Mouse (Mus musculus): Measurements from ENCODE around the gene Arpp19. TPM values are rescaled to one million over a fixed set of nuclear protein-coding genes. Genes with fewer than 3 reads are reported as not detected.

Gene Arpp19
- total RNA-seq (2014; rRNA removed) (109 and 111 TPM in 2 replicates), polyA plus RNA-seq (2015; fragmentation: Nextera tagmentation; extraction: Ambion mirVana) (213 and 233 TPM in 2 replicates)

DNA sequence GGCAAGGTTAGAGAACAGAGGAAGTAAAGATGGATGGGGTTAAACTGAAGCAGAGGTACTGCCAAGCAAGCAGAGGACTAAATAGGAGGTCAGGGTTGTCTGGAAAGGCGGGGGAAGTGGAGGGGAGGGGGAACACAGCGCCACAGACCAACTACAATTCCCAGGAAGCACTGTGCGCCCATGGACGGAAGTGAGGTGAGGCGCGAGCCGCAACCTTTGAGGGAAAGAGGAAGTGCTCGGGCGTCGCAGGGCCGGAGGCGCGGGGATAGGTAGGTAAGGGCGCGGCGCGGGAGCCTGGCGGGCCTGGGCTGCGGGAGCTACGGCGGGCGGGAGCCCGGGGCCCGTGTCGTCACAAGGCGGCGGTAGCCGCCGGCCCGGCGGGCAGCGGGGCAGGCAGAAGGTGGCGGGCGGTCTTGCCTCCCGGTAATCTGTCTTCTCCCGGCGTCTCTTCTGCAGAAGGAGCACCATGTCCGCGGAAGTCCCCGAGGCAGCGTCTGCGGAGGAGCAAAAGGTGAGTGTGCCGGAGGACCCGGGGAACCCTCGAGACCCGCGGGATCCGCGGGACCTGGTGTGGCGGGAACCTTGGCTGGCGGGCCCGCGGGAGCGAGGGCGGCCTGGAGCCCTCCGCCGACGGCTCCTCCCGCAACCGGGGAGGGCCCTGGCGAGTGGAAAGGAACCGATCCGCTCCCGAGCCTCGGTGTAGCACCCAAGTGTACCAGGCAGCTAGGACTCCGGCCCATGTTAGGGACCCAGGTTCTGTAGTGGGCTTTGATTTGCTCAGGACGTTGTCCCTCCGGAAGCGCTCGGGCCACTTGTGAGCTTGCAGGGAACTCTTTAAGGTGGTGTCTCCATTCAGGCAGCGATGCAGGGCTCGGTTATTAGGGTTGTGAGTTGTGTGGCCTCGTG, at the start of gene Arpp19:
Gene Arpp19, plus strand, starts transcription at position 164 of the 906 bp plus-strand sequence.
- ATAC-seq (peak; percentile 99), DNase-seq (peak; percentile 86)
- peak; percentile 27; the same call in 1 of the 2 replicates for TF ChIP-seq CTCF (IDR thresholded peaks at IDR 0.05; ENCODE audit: low read depth)
- Histone ChIP-seq H3K4me3 (ENCODE audit: low read depth, low read length) (peak within 1 kb of the TSS; percentile 85), H3K27ac (ENCODE audit: low read depth, low read length) (peak within 1 kb of the TSS; percentile 80), H3K4me1 (ENCODE audit: insufficient read depth) (peaks cover 7% of the 10 kb centered on the region), H3K27me3 (ENCODE audit: insufficient read depth, low read length) (no peaks in the 10 kb centered on the region), H3K36me3 (ENCODE audit: insufficient read depth) (no peaks in the 10 kb centered on the region), H3K9ac (peak within 1 kb of the TSS; percentile 90), H3K4me2 (ENCODE audit: low read depth) (peak within 1 kb of the TSS; percentile 65), H3K9me3 (ENCODE audit: low read length) (no peaks in the 10 kb centered on the region)
- 2% methylated on average over 71 of the region's 73 CpGs for WGBS

DNA sequence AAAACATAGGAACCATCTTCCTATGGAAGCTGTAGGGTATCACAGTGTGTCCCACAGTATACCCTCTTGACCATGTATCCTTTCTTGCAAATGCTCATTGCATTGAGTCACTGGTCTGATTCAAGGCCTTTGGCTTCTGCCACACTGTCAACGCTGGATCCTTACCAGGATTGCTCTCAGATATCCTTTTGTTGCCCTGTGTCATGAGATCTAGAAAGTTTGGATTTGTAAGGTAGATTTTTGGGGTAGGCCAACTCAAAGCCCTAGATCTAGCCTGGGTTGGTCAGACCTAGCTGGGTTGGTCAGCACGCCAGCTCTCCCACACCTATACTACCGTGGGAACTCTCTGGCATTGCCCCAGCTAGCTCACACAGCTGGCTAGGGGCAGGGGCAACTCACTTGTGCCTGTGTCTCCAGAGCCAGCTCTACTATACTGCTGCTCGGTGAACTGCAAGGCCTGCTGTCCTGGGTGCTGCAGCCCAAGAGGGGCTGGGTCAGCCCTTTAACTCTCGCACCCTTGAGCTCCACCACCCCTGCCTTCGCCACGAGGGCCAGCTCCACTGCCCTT, 48.4 kb upstream of the Arpp19 start:
- ATAC-seq = no peak

DNA sequence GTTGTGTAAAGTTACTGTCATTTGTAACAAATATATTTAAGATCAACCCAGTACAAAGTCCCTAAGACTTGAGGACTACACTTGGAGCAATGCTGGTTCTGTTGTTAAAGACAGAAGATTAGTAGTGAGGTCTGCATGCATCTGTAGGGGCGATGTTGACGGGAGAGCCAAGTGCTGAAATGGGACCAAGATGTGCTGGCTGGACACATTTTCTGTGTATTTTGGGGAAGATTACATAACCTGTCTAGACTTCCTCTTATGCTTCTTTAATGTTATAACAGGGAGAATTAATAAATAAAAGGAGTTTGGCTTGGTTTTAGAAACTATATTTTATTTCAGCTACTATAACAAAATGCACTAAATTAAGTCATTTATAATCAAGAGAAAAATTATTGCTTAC, 47.4 kb upstream of the Arpp19 start:
- WGBS = 85% methylated on average over 2 of the region's 2 CpGs
- ATAC-seq (no peak), DNase-seq (no peak)
- H3K27ac ChIP-seq (ENCODE audit: low read depth, low read length) = no peak overlapping the region
- no peak overlapping the region for H3K9ac ChIP-seq
- no peak overlapping the region for H3K4me2 ChIP-seq (ENCODE audit: low read depth)
- no peak overlapping the region for H3K4me3 ChIP-seq (ENCODE audit: low read depth, low read length)
- no peaks in the 10 kb centered on the region for H3K4me1 ChIP-seq (ENCODE audit: insufficient read depth)
- TF ChIP-seq CTCF (IDR thresholded peaks at IDR 0.05; ENCODE audit: low read depth) = no peak
- H3K27me3 ChIP-seq (ENCODE audit: insufficient read depth, low read length) = no peaks in the 10 kb centered on the region
- H3K9me3 ChIP-seq (ENCODE audit: low read length) = no peaks in the 10 kb centered on the region
- H3K36me3 ChIP-seq (ENCODE audit: insufficient read depth) = no peaks in the 10 kb centered on the region

More for the DNA sequence above, 48.4 kb upstream of the Arpp19 start:
- TF ChIP-seq CTCF (IDR thresholded peaks at IDR 0.05; ENCODE audit: low read depth) = no peak
- Histone ChIP-seq H3K36me3 (ENCODE audit: insufficient read depth) (no peaks in the 10 kb centered on the region), H3K9me3 (ENCODE audit: low read length) (no peaks in the 10 kb centered on the region), H3K27ac (ENCODE audit: low read depth, low read length) (no peak overlapping the region), H3K4me2 (ENCODE audit: low read depth) (no peak overlapping the region), H3K9ac (no peak overlapping the region), H3K27me3 (ENCODE audit: insufficient read depth, low read length) (no peaks in the 10 kb centered on the region), H3K4me3 (ENCODE audit: low read depth, low read length) (no peak overlapping the region), H3K4me1 (ENCODE audit: insufficient read depth) (no peaks in the 10 kb centered on the region)
- no peak for DNase-seq
- WGBS = 89% methylated on average over 7 of the region's 7 CpGs

DNA sequence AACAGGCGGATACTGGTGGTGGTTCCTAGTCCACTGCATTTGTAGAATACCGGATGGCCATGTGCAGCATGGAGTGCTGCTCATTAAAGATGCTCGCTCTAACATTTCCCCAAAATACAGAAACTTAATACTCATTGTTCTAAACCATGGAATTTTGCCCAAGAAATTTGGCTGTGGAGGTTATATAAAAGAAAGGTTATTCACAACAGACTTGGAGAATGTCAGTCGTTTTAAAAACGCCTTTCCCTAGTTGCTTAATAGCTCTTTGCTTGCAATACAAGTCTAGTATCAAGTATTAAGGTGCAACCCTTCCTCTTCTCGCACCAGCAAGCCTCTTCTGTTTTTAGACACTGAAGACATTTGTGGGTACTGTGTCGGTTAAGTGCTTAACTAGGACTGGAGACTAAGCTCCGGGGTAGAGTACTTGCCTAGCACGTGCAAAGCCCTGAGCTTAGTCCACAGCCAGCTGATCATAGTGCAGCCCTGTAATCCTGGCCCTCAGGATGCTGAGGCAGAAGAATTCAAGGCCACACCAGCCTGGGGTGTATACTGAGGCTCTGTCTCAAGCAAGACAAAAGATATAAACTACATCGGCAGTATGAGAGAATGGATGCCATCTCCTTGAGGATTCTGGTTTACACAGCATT, 42.7 kb upstream of the Arpp19 start:
- Histone ChIP-seq H3K9me3 (ENCODE audit: low read length) (no peaks in the 10 kb centered on the region), H3K4me1 (ENCODE audit: insufficient read depth) (no peaks in the 10 kb centered on the region), H3K27ac (ENCODE audit: low read depth, low read length) (no peak overlapping the region), H3K36me3 (ENCODE audit: insufficient read depth) (no peaks in the 10 kb centered on the region), H3K4me3 (ENCODE audit: low read depth, low read length) (no peak overlapping the region), H3K4me2 (ENCODE audit: low read depth) (no peak overlapping the region), H3K27me3 (ENCODE audit: insufficient read depth, low read length) (no peaks in the 10 kb centered on the region), H3K9ac (no peak overlapping the region)
- DNase-seq (no peak), ATAC-seq (peak; percentile 40)
- no peak for TF ChIP-seq CTCF (IDR thresholded peaks at IDR 0.05; ENCODE audit: low read depth)
- WGBS = 59% methylated on average over 10 of the region's 10 CpGs

DNA sequence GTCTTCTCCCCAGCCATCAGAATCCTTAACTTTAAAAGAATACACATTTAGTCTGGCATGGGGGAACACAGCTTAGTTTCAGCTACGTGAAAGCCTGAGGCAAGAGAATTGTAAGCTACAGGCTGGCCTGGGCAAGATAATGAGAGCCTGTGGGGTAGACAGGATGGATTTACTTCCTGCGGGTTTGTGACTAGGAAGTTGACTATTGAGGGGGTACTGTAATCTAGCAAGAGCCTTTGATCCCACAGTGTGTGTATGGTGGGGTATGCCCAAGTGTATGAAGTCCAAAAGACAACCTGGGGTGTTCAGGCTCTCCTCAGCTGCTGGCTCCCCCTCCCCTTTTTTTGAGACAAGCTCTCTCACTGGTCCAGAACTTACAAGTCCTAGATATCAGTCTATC, 41.1 kb upstream of the Arpp19 start:
- no peak for TF ChIP-seq CTCF (IDR thresholded peaks at IDR 0.05; ENCODE audit: low read depth)
- Histone ChIP-seq H3K4me2 (ENCODE audit: low read depth) (no peak overlapping the region), H3K36me3 (ENCODE audit: insufficient read depth) (no peaks in the 10 kb centered on the region), H3K27ac (ENCODE audit: low read depth, low read length) (no peak overlapping the region), H3K9me3 (ENCODE audit: low read length) (no peaks in the 10 kb centered on the region), H3K27me3 (ENCODE audit: insufficient read depth, low read length) (no peaks in the 10 kb centered on the region), H3K4me1 (ENCODE audit: insufficient read depth) (no peaks in the 10 kb centered on the region), H3K4me3 (ENCODE audit: low read depth, low read length) (no peak overlapping the region), H3K9ac (no peak overlapping the region)
- 54% methylated on average over 2 of the region's 2 CpGs for whole genome bisulfite sequencing
- DNase-seq (no peak), ATAC-seq (no peak)

DNA sequence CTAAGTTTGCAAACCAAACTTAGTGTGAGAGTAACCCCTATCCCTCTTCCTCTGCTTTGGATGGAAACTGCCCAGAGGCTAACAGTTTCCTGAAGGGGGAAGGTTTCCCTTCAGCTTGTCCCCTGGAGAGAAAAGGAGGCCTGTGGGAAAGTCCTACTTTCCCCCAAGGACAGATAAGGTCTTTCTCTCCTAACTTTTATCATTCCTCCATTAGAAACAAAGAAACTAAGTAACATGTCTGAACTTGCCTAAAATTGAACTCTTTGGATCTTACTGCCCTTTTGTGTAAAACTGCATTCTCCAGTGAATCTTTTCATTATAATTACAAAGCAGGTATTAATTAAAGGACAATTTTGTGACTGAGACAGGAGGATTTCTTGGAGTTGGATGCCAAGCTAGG, 39.4 kb upstream of the Arpp19 start:
- no peak overlapping the region for H3K27ac ChIP-seq (ENCODE audit: low read depth, low read length)
- H3K27me3 ChIP-seq (ENCODE audit: insufficient read depth, low read length) = no peaks in the 10 kb centered on the region
- H3K9me3 ChIP-seq (ENCODE audit: low read length) = no peaks in the 10 kb centered on the region
- H3K9ac ChIP-seq = no peak overlapping the region
- no peaks in the 10 kb centered on the region for H3K36me3 ChIP-seq (ENCODE audit: insufficient read depth)
- H3K4me2 ChIP-seq (ENCODE audit: low read depth) = no peak overlapping the region
- DNase-seq (no peak), ATAC-seq (no peak)
- H3K4me3 ChIP-seq (ENCODE audit: low read depth, low read length) = no peak overlapping the region
- H3K4me1 ChIP-seq (ENCODE audit: insufficient read depth) = no peaks in the 10 kb centered on the region
- TF ChIP-seq CTCF (IDR thresholded peaks at IDR 0.05; ENCODE audit: low read depth) = no peak

DNA sequence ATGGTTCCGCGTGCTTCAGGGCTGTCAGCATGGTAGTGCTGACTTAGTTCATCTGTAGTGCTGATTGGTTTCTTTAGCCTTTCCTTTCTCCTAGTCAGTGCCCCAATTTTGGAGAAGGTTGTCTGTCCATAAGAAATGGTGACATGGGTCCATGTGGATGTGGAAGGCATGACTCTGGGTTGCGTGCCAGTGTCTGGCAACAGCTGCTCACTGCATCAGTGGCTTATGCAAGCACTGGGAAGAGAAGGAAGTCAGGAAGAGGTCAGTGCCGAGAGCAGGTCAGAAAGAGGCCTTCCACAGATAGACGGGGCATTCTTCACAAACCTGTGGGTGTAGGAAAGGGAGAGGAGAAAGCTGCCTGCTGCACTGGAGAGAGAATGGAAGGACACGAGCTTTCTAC, 36.4 kb upstream of the Arpp19 start:
- DNase-seq = no peak
- no peak overlapping the region for H3K4me3 ChIP-seq (ENCODE audit: low read depth, low read length)
- no peaks in the 10 kb centered on the region for H3K9me3 ChIP-seq (ENCODE audit: low read length)
- 81% methylated on average over 6 of the region's 6 CpGs for WGBS
- H3K4me2 ChIP-seq (ENCODE audit: low read depth) = no peak overlapping the region
- H3K27me3 ChIP-seq (ENCODE audit: insufficient read depth, low read length) = no peaks in the 10 kb centered on the region
- no peak for TF ChIP-seq CTCF (IDR thresholded peaks at IDR 0.05; ENCODE audit: low read depth)
- no peaks in the 10 kb centered on the region for H3K4me1 ChIP-seq (ENCODE audit: insufficient read depth)
- no peak overlapping the region for H3K9ac ChIP-seq
- H3K36me3 ChIP-seq (ENCODE audit: insufficient read depth) = peaks cover 5% of the 10 kb centered on the region
- ATAC-seq = no peak
- no peak overlapping the region for H3K27ac ChIP-seq (ENCODE audit: low read depth, low read length)

All from forebrain, postnatal 0 days (tissue).